Mouse (Mus musculus): Measurements from ENCODE around the gene Dgkq. TPM values are rescaled to one million over a fixed set of nuclear protein-coding genes. Genes with fewer than 3 reads are reported as not detected.

Dgkq gene
- not detected in 2 replicates for polyA plus RNA-seq (2012; ENCODE audit: insufficient read depth, insufficient read length, low replicate concordance, missing spikeins)

DNA sequence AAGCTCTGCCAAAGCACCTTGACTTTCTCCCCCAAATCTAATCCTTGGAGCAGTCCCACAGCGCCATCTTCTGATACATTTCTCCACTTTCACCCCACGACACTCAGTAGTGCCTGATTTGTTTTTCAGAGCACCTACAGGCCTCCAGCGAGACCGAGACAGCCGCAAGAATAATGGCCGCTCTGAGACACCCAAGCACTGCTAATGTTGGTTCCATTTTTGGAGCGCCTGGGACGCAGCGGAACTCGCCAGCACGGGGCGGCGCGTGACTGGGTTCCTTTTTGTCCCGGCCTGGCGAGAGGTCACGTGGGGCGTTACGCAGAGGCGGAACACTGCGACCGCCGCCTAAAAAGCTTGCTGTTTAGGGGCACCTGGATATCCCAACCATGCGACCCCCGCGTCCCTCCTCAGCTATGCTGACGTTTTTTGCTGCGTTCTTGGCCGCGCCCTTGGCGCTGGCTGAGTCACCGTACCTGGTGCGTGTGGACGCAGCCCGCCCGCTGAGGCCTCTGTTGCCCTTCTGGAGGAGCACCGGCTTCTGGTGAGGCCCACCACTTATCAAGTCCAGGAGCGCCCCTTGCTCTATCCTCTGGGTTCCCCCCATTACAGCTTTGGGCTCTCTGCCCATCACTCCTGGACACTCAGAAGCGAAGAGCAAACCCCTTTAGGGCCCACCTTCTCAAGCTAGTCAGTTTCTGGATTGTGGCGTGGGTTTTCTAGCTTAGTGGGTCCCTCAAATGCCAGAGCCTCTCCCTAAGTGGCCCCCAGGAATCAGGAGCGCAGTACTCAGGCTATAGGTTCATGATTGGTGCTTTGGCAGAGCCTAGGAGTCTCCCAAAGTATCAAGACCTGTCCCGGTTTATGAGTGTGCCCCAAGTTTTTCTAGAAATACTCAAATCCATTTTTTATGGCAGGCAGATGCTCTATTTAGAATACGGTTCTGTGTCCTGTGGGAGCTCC, at the start of gene Dgkq:
Dgkq (minus strand) TSS at position 696 of the 960 bp plus-strand sequence.
- peak; percentile 38; the same call in 1 of the 2 replicates for TF ChIP-seq CTCF (IDR thresholded peaks at IDR 0.05; ENCODE audit: insufficient read depth, low read depth, low read length)
- TF ChIP-seq POLR2A (IDR thresholded peaks at IDR 0.05; ENCODE audit: insufficient read depth, low read depth, low read length) = peak; percentile 69
- peak within 1 kb of the TSS; percentile 67 for H3K4me3 ChIP-seq (ENCODE audit: insufficient read depth, low read depth, low read length)
- H3K27ac ChIP-seq (ENCODE audit: insufficient read depth, low read depth, low read length) = peak within 1 kb of the TSS; percentile 88
- WGBS = 4% methylated on average over 43 of the region's 43 CpGs
- H3K4me1 ChIP-seq (ENCODE audit: control insufficient read depth, insufficient read depth, low read length) = peaks cover 12% of the 10 kb centered on the region

DNA sequence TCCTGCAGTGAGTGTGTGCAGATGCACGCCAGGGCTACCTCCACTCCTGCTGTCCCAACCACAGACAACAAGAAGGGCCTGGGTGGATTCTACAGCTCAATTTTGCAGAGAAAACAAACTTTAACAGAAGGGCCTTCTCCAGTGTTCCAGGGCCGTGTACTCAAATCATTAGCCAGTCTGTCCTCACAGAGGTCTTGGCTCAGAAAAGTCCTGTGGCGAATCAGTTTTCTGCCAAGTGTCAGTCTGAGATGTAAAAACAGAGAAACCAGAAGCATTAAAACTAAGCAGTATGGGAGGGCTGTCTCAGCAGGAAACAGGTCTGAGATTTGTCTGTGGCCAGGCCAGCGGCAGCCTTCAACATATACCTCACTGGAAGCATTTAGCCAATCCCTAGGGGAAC, 48.6 kb upstream of the Dgkq start:
- TF ChIP-seq CTCF (IDR thresholded peaks at IDR 0.05; ENCODE audit: insufficient read depth, low read depth, low read length) = no peak
- TF ChIP-seq POLR2A (IDR thresholded peaks at IDR 0.05; ENCODE audit: insufficient read depth, low read depth, low read length) = no peak

DNA sequence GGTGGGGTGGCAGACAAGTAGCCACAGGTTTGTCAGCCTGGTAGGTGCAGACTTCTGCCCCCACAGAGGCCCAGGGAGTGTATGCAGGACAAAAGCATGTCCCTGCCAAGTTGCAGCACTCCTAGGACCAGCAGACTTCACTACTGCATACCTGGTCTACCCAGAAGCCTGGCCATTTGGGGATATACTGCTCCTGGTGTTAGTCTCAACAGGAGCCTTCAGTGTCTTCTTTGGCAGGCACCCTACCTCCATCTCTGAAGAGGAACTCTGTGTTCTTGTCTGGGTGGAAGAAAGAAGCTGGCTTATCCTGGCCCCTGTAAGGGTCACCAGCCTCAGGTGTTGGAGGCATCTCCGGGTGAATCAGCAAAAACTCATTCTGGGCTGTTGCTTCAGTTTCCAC, 46.5 kb upstream of the Dgkq start:
- H3K27ac ChIP-seq (ENCODE audit: insufficient read depth, low read depth, low read length) = no peak overlapping the region
- 0 out of 2 replicates have a peak, but pooled peaks cover 9% of the 10 kb centered on the region for H3K4me1 ChIP-seq (ENCODE audit: control insufficient read depth, insufficient read depth, low read length)
- WGBS = 87% methylated on average over 1 of the region's 1 CpGs
- TF ChIP-seq POLR2A (IDR thresholded peaks at IDR 0.05; ENCODE audit: insufficient read depth, low read depth, low read length) (no peak), CTCF (IDR thresholded peaks at IDR 0.05; ENCODE audit: insufficient read depth, low read depth, low read length) (no peak)
- no peak overlapping the region for H3K4me3 ChIP-seq (ENCODE audit: insufficient read depth, low read depth, low read length)

More for the DNA sequence above, 48.6 kb upstream of the Dgkq start:
- no peak overlapping the region for H3K27ac ChIP-seq (ENCODE audit: insufficient read depth, low read depth, low read length)
- H3K4me3 ChIP-seq (ENCODE audit: insufficient read depth, low read depth, low read length) = no peak overlapping the region
- WGBS = 38% methylated on average over 4 of the region's 4 CpGs
- 0 out of 2 replicates have a peak, but pooled peaks cover 9% of the 10 kb centered on the region for H3K4me1 ChIP-seq (ENCODE audit: control insufficient read depth, insufficient read depth, low read length)

DNA sequence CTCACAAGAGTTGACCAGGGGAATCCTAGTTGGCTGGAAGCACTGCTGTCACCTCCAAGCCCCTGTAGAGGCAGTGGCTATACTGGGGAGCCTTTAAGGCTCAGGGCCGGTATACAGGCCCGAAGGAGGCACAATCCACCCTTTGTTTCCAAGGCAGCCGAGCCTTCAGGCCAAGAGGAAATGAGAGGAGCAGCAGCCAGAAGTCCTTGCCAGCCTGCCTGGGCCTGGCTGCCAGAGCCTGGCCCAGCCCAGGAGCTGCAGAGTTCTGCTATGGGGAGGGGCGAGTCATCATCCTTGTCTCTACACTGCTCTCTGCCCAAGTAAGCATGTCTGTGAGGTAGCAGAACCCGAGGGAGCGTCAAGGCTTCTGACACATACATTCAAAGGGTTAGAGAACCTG, 44.7 kb upstream of the Dgkq start:
- Histone ChIP-seq H3K4me3 (ENCODE audit: insufficient read depth, low read depth, low read length) (no peak overlapping the region), H3K4me1 (ENCODE audit: control insufficient read depth, insufficient read depth, low read length) (0 out of 2 replicates have a peak, but pooled peaks cover 9% of the 10 kb centered on the region), H3K27ac (ENCODE audit: insufficient read depth, low read depth, low read length) (no peak overlapping the region)
- WGBS = 25% methylated on average over 6 of the region's 6 CpGs
- no peak for TF ChIP-seq POLR2A (IDR thresholded peaks at IDR 0.05; ENCODE audit: insufficient read depth, low read depth, low read length)
- TF ChIP-seq CTCF (IDR thresholded peaks at IDR 0.05; ENCODE audit: insufficient read depth, low read depth, low read length) = no peak

DNA sequence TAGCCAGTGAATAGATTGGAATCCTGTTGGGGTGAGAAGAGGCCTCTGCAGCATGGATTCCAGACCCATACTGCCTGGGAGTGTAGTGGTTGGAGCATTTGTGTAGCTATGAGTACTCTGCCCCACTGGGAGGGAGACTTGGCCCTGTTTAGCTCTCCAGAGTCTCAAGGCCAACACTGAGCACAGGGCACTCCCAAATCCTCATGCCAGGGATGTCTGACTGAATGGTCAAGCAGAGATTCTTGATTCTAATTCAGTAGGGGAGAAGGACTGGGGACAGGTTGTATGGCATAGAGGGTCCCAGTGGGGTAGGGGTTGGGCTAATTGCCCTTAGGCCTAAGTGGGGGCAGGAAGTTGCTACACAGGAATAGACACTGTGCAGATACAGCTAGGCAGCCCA, 44.2 kb upstream of the Dgkq start:
- TF ChIP-seq POLR2A (IDR thresholded peaks at IDR 0.05; ENCODE audit: insufficient read depth, low read depth, low read length) (no peak), CTCF (IDR thresholded peaks at IDR 0.05; ENCODE audit: insufficient read depth, low read depth, low read length) (no peak)

DNA sequence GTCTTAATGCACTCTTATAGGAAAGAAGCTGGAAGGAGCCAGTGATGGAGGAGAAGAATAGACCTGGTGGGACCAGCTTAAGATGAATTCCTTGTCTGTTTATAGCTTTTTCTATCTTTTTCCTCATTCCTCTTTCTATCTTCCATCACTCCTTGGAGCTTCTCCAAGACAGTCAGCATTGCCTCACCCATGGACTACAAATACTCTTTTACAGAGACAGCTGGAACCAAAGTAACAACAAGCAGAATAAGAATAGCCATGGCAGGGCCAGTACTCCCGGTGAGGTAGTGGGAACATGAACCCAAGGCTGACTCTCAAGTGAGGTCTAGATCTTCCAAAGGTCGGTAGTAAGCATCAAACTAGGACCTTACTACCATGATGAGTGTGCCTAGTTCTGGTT, 43.6 kb upstream of the Dgkq start:
- H3K27ac ChIP-seq (ENCODE audit: insufficient read depth, low read depth, low read length) = no peak overlapping the region
- WGBS = 70% methylated on average over 2 of the region's 2 CpGs
- TF ChIP-seq CTCF (IDR thresholded peaks at IDR 0.05; ENCODE audit: insufficient read depth, low read depth, low read length) (no peak), POLR2A (IDR thresholded peaks at IDR 0.05; ENCODE audit: insufficient read depth, low read depth, low read length) (no peak)
- no peak overlapping the region for H3K4me3 ChIP-seq (ENCODE audit: insufficient read depth, low read depth, low read length)
- H3K4me1 ChIP-seq (ENCODE audit: control insufficient read depth, insufficient read depth, low read length) = 0 out of 2 replicates have a peak, but pooled peaks cover 9% of the 10 kb centered on the region

More for the DNA sequence above, 44.2 kb upstream of the Dgkq start:
- Histone ChIP-seq H3K4me1 (ENCODE audit: control insufficient read depth, insufficient read depth, low read length) (0 out of 2 replicates have a peak, but pooled peaks cover 9% of the 10 kb centered on the region), H3K4me3 (ENCODE audit: insufficient read depth, low read depth, low read length) (no peak overlapping the region), H3K27ac (ENCODE audit: insufficient read depth, low read depth, low read length) (no peak overlapping the region)

DNA sequence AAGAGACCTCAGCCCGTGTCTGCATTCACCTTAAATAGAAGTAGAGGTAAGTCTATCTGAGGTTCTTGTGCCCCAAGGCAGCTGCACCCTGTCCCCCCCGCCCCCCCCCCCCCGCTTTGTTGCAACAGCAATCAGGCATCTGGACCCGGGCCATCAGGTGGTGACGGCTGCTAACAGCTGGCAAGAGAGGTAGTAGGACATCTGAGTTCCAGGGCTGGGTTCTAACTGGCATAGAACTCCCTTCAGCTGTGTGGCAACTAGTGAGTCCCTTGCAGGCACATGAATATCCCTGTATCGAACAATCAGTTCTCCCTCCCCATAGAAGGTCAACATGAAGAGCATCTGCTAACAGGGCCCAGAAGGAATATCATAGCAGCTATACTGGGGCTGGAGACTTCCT, 42.5 kb upstream of the Dgkq start:
- Histone ChIP-seq H3K27ac (ENCODE audit: insufficient read depth, low read depth, low read length) (no peak overlapping the region), H3K4me1 (ENCODE audit: control insufficient read depth, insufficient read depth, low read length) (0 out of 2 replicates have a peak, but pooled peaks cover 7% of the 10 kb centered on the region), H3K4me3 (ENCODE audit: insufficient read depth, low read depth, low read length) (no peak overlapping the region)
- no peak for TF ChIP-seq CTCF (IDR thresholded peaks at IDR 0.05; ENCODE audit: insufficient read depth, low read depth, low read length)
- no peak for TF ChIP-seq POLR2A (IDR thresholded peaks at IDR 0.05; ENCODE audit: insufficient read depth, low read depth, low read length)
- 83% methylated on average over 6 of the region's 6 CpGs for WGBS

DNA sequence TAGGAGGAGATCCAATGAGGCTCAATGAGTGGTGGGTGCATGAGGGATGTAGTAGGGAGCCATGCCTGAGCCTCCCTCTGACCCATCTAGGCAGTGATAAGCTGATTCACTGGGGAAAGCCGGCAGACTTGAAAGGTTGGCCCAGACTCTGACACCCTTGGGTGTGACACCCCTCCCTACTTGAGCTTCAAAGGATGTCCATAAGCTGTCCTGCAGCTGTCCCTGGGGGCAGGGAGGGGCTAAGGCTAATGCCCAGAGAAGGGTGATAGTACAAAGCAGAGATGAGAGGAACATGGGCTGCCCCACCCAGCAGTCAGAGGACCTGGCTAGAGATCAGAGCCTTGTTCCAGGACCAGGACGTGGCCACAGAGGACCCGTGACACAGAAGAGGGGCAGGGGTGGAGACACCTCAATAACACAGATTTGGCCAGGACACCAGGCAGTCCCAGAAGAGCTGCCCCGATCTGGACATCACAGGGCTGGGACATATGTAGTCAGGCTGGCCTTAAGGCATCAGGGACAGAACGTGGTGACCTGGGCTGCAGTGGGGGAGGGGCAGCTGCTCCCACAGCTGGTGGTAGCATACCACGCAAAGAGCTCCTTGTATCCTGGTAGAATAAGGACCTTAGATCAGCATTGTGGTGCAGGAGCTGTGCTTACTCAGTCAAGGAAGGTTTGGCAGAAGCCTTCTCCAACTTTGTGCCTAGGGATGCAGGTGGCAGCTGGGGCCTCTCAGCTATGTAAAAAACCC, 39.7 kb upstream of the Dgkq start:
- 64% methylated on average over 6 of the region's 6 CpGs for whole genome bisulfite sequencing
- no peak for TF ChIP-seq POLR2A (IDR thresholded peaks at IDR 0.05; ENCODE audit: insufficient read depth, low read depth, low read length)
- TF ChIP-seq CTCF (IDR thresholded peaks at IDR 0.05; ENCODE audit: insufficient read depth, low read depth, low read length) = no peak
- H3K4me1 ChIP-seq (ENCODE audit: control insufficient read depth, insufficient read depth, low read length) = 0 out of 2 replicates have a peak, but pooled peaks cover 3% of the 10 kb centered on the region
- H3K4me3 ChIP-seq (ENCODE audit: insufficient read depth, low read depth, low read length) = no peak overlapping the region
- H3K27ac ChIP-seq (ENCODE audit: insufficient read depth, low read depth, low read length) = no peak overlapping the region
